Mouse (Mus musculus): Measurements from ENCODE around the gene Anxa11. TPM values are rescaled to one million over a fixed set of nuclear protein-coding genes. Genes with fewer than 3 reads are reported as not detected.
"Not testable (repeated sequence)": the region's sequence is repeated elsewhere in the genome, so short reads cannot be mapped to it uniquely, and the experiment has no call there.

Gene Anxa11
- polyA plus RNA-seq, 1 experiment from 2014 or later: 3.4 TPM

DNA sequence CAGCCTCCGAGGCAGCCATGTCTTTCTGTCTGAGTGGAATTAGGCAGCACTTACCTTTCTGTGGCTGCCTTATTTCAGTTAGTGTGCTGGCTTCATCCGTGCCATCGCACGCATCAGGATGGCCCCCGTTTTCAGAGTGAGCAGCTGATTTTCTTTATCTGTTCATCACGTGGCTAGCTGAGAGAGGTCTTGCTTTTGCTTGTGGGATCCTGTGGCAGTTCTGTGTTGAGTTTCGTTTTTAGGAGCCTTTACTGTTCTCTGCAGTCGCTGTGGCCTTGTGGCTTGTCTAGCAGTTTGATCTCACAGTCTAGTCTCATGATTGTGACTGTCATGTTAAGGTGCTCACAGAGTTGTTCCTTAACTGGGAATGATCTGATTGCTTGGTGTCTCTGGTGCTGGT, 16.0 kb downstream of the Anxa11 start:
- no peaks in the 10 kb centered on the region for H3K9me3 ChIP-seq
- H3K36me3 ChIP-seq: no peaks in the 10 kb centered on the region
- no peak overlapping the region for H3K4me3 ChIP-seq
- H3K27me3 ChIP-seq: no peaks in the 10 kb centered on the region
- H3K4me2 ChIP-seq: no peak overlapping the region
- WGBS: 86% methylated on average over 8 of the region's 8 CpGs
- ATAC-seq (ENCODE audit: low FRiP score): no peak
- no peaks in the 10 kb centered on the region for H3K4me1 ChIP-seq (replicated peaks)
- no peak overlapping the region for H3K9ac ChIP-seq
- H3K27ac ChIP-seq: no peak overlapping the region

DNA sequence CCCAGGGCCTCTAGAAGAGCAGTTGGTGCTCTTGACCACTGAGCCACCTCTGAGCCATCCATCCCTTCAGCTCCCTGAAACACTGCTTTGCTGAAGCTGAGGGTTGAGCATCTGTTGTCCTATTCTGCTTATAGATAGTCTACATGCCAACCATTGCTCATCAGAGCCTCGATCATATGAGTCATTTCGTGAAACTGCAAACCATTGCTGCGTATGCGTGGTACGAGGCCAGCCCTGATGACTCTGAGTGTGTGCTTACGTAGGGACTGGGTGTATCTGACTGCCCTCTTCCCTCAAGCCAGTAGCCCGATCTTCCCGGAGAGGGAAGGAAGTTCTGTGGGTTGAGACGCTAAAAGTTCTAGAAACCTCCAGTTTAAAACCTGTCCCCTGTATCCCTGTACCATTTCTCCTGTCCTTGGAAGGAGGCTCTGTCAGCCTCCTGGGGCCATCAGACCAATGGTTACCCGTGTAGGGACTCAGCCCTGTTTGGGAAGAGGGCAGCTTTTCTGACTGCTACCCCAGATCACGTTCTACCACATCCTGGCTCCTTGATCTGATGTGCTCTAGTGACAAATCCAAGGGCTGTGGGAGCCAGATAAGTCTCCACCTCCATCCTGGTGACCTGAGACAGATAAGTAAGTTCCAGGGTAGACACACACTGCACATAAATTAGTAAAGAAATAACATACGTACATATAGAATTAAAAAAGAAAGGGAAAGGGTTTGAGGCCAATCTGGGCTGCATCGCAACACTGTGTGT, 20.0 kb downstream of the Anxa11 start:
- no peaks in the 10 kb centered on the region for H3K27me3 ChIP-seq
- no peaks in the 10 kb centered on the region for H3K4me1 ChIP-seq (replicated peaks)
- H3K9ac ChIP-seq: no peak overlapping the region
- 93% methylated on average over 13 of the region's 13 CpGs for WGBS
- no peak overlapping the region for H3K4me2 ChIP-seq
- no peaks in the 10 kb centered on the region for H3K36me3 ChIP-seq
- H3K4me3 ChIP-seq: no peak overlapping the region
- H3K27ac ChIP-seq: no peak overlapping the region
- ATAC-seq (ENCODE audit: low FRiP score): no peak
- no peaks in the 10 kb centered on the region for H3K9me3 ChIP-seq

GRCm38 (mm10) chr14:25863721-25864120, 21.8 kb downstream of the Anxa11 start:
- no peak overlapping the region for H3K9ac ChIP-seq
- H3K4me1 ChIP-seq (replicated peaks): 0 out of 2 replicates have a peak, but pooled peaks cover 6% of the 10 kb centered on the region
- H3K36me3 ChIP-seq: no peaks in the 10 kb centered on the region
- H3K27ac ChIP-seq: no peak overlapping the region
- H3K4me2 ChIP-seq: no peak overlapping the region
- WGBS: 88% methylated on average over 2 of the region's 2 CpGs
- no peak overlapping the region for H3K4me3 ChIP-seq
- no peak for ATAC-seq (ENCODE audit: low FRiP score)
- no peaks in the 10 kb centered on the region for H3K9me3 ChIP-seq
- no peaks in the 10 kb centered on the region for H3K27me3 ChIP-seq

DNA sequence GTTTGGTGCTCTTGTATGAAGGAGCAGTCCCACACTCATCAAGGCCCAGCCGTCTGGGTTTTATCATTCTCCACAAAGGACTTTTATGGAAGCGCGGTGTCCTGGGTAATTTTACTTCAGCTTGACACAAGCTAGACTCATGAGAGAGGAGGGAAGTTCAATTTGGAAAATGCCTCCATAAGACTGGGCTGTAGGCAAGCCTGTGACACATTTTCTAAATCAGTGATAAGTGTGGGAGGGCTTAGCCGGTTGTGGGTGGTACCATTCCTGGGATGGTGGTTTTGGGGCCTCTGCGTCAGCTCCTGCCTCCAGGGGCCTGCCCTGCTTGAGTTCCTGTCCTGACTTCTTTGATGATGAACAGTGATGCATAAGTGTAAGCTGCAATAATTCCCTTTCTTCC, 23.3 kb downstream of the Anxa11 start:
- no peaks in the 10 kb centered on the region for H3K9me3 ChIP-seq
- 92% methylated on average over 5 of the region's 5 CpGs for WGBS
- no peaks in the 10 kb centered on the region for H3K27me3 ChIP-seq
- H3K4me1 ChIP-seq (replicated peaks): peaks cover 9% of the 10 kb centered on the region; the same call in 1 of the 2 replicates
- no peak for ATAC-seq (ENCODE audit: low FRiP score)
- H3K36me3 ChIP-seq: no peaks in the 10 kb centered on the region
- H3K9ac ChIP-seq: no peak overlapping the region
- no peak overlapping the region for H3K27ac ChIP-seq
- no peak overlapping the region for H3K4me3 ChIP-seq
- H3K4me2 ChIP-seq: no peak overlapping the region

DNA sequence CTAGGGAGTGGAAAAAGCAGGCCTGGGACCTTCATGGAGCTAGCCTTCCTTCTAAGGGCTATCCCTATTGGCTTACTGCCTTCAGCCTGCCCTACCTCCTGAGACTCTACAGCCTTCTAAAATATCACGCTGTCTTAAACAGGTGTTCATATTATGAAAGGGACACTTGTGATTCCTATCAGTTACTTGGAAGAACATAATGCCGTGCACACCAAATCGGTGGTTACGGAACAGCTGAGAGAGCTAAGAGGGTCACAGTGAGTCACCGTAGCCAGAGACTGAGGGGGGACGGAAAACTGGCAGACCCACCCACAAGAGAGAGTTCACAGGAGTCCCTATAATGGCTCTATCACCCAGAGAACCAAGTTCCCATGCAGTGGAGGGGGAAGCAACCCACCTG, 24.4 kb downstream of the Anxa11 start:
- Histone ChIP-seq H3K4me2 (no peak overlapping the region), H3K4me3 (no peak overlapping the region), H3K27ac (no peak overlapping the region), H3K27me3 (no peaks in the 10 kb centered on the region), H3K36me3 (no peaks in the 10 kb centered on the region), H3K4me1 (replicated peaks) (peaks cover 9% of the 10 kb centered on the region; the same call in 1 of the 2 replicates), H3K9ac (no peak overlapping the region), H3K9me3 (no peaks in the 10 kb centered on the region)
- 91% methylated on average over 6 of the region's 6 CpGs for WGBS
- ATAC-seq (ENCODE audit: low FRiP score): no peak

- peaks cover 9% of the 10 kb centered on the region; the same call in 1 of the 2 replicates for H3K4me1 ChIP-seq (replicated peaks)
- H3K9ac ChIP-seq: no peak overlapping the region
- no peaks in the 10 kb centered on the region for H3K36me3 ChIP-seq
- no peak overlapping the region for H3K4me3 ChIP-seq
- H3K9me3 ChIP-seq: no peaks in the 10 kb centered on the region
- H3K27ac ChIP-seq: no peak overlapping the region
- no peaks in the 10 kb centered on the region for H3K27me3 ChIP-seq
- H3K4me2 ChIP-seq: no peak overlapping the region
- ATAC-seq (ENCODE audit: low FRiP score): no peak
- 91% methylated on average over 11 of the region's 11 CpGs for WGBS
Observed at GRCm38 (mm10) chr14:25866832-25867231, 24.9 kb downstream of the Anxa11 start.

GRCm38 (mm10) chr14:25867834-25868233, 25.9 kb downstream of the Anxa11 start:
- Histone ChIP-seq H3K27ac (no peak overlapping the region), H3K9me3 (no peaks in the 10 kb centered on the region), H3K9ac (no peak overlapping the region), H3K4me2 (no peak overlapping the region), H3K4me3 (no peak overlapping the region), H3K36me3 (no peaks in the 10 kb centered on the region), H3K27me3 (no peaks in the 10 kb centered on the region), H3K4me1 (replicated peaks) (peaks cover 16% of the 10 kb centered on the region)
- no peak for ATAC-seq (ENCODE audit: low FRiP score)
- WGBS: 68% methylated on average over 6 of the region's 6 CpGs

DNA sequence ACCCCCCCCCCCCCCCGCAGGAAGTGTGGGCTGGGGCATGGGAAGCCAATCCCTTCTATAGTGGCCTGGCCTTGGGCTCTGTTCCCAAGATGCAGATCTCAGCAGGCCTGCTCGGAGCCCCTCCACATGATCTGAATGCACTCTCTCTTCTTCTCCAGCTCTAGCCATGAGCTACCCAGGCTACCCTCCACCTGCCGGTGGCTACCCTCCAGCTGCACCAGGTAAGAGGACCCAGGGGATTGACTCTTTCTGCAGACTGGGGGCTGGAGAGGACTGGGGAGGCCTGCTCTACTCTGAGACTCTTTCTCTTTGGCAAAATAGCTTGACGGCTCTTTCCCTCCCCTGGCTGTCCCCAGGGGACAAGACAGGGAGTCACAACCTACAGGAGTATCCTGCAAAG, 26.8 kb downstream of the Anxa11 start:
- no peak overlapping the region for H3K9ac ChIP-seq
- no peak overlapping the region for H3K27ac ChIP-seq
- H3K4me2 ChIP-seq: no peak overlapping the region
- no peak overlapping the region for H3K4me3 ChIP-seq
- H3K4me1 ChIP-seq (replicated peaks): peaks cover 17% of the 10 kb centered on the region
- H3K36me3 ChIP-seq: no peaks in the 10 kb centered on the region
- H3K27me3 ChIP-seq: no peaks in the 10 kb centered on the region
- ATAC-seq (ENCODE audit: low FRiP score): no peak
- H3K9me3 ChIP-seq: no peaks in the 10 kb centered on the region
- WGBS: 69% methylated on average over 3 of the region's 4 CpGs

GRCm38 (mm10) chr14:25869135-25869878, 27.4 kb downstream of the Anxa11 start:
- no peaks in the 10 kb centered on the region for H3K27me3 ChIP-seq
- H3K27ac ChIP-seq: no peak overlapping the region
- H3K4me3 ChIP-seq: no peak overlapping the region
- no peaks in the 10 kb centered on the region for H3K36me3 ChIP-seq
- H3K9me3 ChIP-seq: no peaks in the 10 kb centered on the region
- ATAC-seq (ENCODE audit: low FRiP score): no peak
- 51% methylated on average over 9 of the region's 9 CpGs for WGBS
- no peak overlapping the region for H3K9ac ChIP-seq
- H3K4me1 ChIP-seq (replicated peaks): peaks cover 17% of the 10 kb centered on the region
- H3K4me2 ChIP-seq: no peak overlapping the region

GRCm38 (mm10) chr14:25872461-25873415, 30.8 kb downstream of the Anxa11 start:
- Histone ChIP-seq H3K9ac (no peak overlapping the region), H3K27ac (no peak overlapping the region), H3K4me3 (no peak overlapping the region), H3K4me1 (replicated peaks) (peaks cover 17% of the 10 kb centered on the region), H3K9me3 (no peaks in the 10 kb centered on the region), H3K4me2 (no peak overlapping the region), H3K27me3 (no peaks in the 10 kb centered on the region), H3K36me3 (no peaks in the 10 kb centered on the region)
- no peak; the same call in 1 of the 2 replicates for ATAC-seq (ENCODE audit: low FRiP score)
- WGBS: 73% methylated on average over 8 of the region's 8 CpGs

- not testable (repeated sequence) for H3K27me3 ChIP-seq; H3K4me3 ChIP-seq; H3K4me2 ChIP-seq; H3K36me3 ChIP-seq; H3K27ac ChIP-seq; H3K9me3 ChIP-seq; ATAC-seq (ENCODE audit: low FRiP score); H3K4me1 ChIP-seq (replicated peaks); H3K9ac ChIP-seq
- no CpG with 5 or more reads among the region's 7 CpGs for WGBS
Observed at GRCm38 (mm10) chr14:25876640-25877039, 34.7 kb downstream of the Anxa11 start.

DNA sequence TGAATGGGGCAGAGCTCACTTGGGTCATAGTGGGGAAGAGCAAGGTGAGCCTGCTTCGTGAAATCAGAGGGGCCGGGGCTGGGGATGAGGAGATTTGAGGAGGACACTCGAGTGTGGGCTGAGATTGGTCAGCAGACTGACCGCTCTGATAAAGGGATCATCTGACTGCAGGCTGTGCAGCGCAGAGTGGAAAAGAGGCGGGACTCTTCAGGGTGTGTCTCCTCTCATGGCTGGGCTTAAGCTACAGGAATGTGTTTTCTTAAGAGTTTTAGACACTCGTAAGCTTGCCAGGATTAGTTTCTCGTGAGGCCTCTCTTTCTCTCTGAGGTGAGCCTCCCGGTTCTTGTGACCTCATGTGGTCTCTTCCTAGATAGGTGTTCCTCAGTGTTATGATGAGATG, 39.8 kb downstream of the Anxa11 start:
- not testable (repeated sequence) for H3K36me3 ChIP-seq; ATAC-seq (ENCODE audit: low FRiP score); H3K9ac ChIP-seq; H3K27me3 ChIP-seq; H3K9me3 ChIP-seq; H3K4me1 ChIP-seq (replicated peaks); H3K27ac ChIP-seq; H3K4me3 ChIP-seq; H3K4me2 ChIP-seq
- WGBS: no CpG with 5 or more reads among the region's 9 CpGs
